Mouse (Mus musculus): ENCODE measurements at regions not wholly inside any gene's neighbourhood (a gene's known extent, or its start where the extent isn't known, plus 50 kb on each side); places are given as distances from the start of the nearest gene placed in this dataset.

GRCm38 (mm10) chr15:85674191-85674984 is 60.4 kb upstream of the Ppara start:
- DNase-seq (ENCODE audit: low read depth, low spot score) = no peak

GRCm38 (mm10) chr15:85675126-85675525 is 59.7 kb upstream of the Ppara start:
- no peak for DNase-seq (ENCODE audit: low read depth, low spot score)

- no peak for DNase-seq (ENCODE audit: low read depth, low spot score)
Measured at GRCm38 (mm10) chr15:85675736-85676135, 59.0 kb upstream of the Ppara start.

GRCm38 (mm10) chr15:85676156-85676555 is 58.6 kb upstream of the Ppara start:
- no peak for DNase-seq (ENCODE audit: low read depth, low spot score)

- no peak for DNase-seq (ENCODE audit: low read depth, low spot score)
Measured at GRCm38 (mm10) chr15:85676871-85677270, 57.9 kb upstream of the Ppara start.

- no peak for DNase-seq (ENCODE audit: low read depth, low spot score)
Measured at GRCm38 (mm10) chr15:85677381-85677780, 57.4 kb upstream of the Ppara start.

- DNase-seq (ENCODE audit: low read depth, low spot score) = no peak
Measured at GRCm38 (mm10) chr15:85677855-85678254, 56.9 kb upstream of the Ppara start.

- DNase-seq (ENCODE audit: low read depth, low spot score) = no peak
Measured at GRCm38 (mm10) chr15:85678351-85678895, 56.4 kb upstream of the Ppara start.

GRCm38 (mm10) chr15:85678981-85679708 is 55.6 kb upstream of the Ppara start:
- peak; percentile 19 for DNase-seq (ENCODE audit: low read depth, low spot score)

GRCm38 (mm10) chr15:85679864-85680428 is 54.8 kb upstream of the Ppara start:
- DNase-seq (ENCODE audit: low read depth, low spot score) = no peak

GRCm38 (mm10) chr15:85680460-85681224 is 54.1 kb upstream of the Ppara start:
- no peak for DNase-seq (ENCODE audit: low read depth, low spot score)

GRCm38 (mm10) chr15:85682116-85682515 is 52.7 kb upstream of the Ppara start:
- no peak for DNase-seq (ENCODE audit: low read depth, low spot score)

GRCm38 (mm10) chr15:85682780-85683179 is 52.0 kb upstream of the Ppara start:
- DNase-seq (ENCODE audit: low read depth, low spot score) = no peak

GRCm38 (mm10) chr15:85683271-85683670 is 51.5 kb upstream of the Ppara start:
- no peak for DNase-seq (ENCODE audit: low read depth, low spot score)

GRCm38 (mm10) chr15:85683716-85684115 is 51.1 kb upstream of the Ppara start:
- no peak for DNase-seq (ENCODE audit: low read depth, low spot score)

GRCm38 (mm10) chr15:85684164-85684708 is 50.5 kb upstream of the Ppara start:
- DNase-seq (ENCODE audit: low read depth, low spot score) = no peak

GRCm38 (mm10) chr15:85684875-85685274 is 49.9 kb upstream of the Ppara start:
- no peak for DNase-seq (ENCODE audit: low read depth, low spot score)

All from ZHBTc4 (cell line).